Mouse (Mus musculus) olfactory bulb, adult 2 months (tissue): ENCODE measurements around the gene Dram1.

Experiments
- CTCF ChIP-seq: fragments of 200-500 bp; IDR thresholded peaks from 2 replicates; pipeline ENCODE4 v1.5.1; 2012; ENCODE audit warnings: low read depth, mild to moderate bottlenecking, low read length, moderate library complexity; ENCODE audit not compliant: insufficient read depth
- POLR2A ChIP-seq: fragments of 200-500 bp; IDR thresholded peaks from 2 replicates; pipeline ENCODE4 v1.6.1; 2012; ENCODE audit warnings: mild to moderate bottlenecking, low read depth, low read length, moderate library complexity; ENCODE audit not compliant: insufficient read depth

GRCm38 (mm10) chr10:88404220-88404619 lies 25.3 kb upstream of the Dram1 start:
- no peak for TF ChIP-seq CTCF
- no peak for TF ChIP-seq POLR2A
